Mouse (Mus musculus): ENCODE measurements around the gene Gm10964. TPM values are rescaled to one million over a fixed set of nuclear protein-coding genes. Genes with fewer than 3 reads are reported as not detected.

Gm10964 gene
- total RNA-seq (2023; ENCODE audit: inconsistent age): not detected in 4 replicates

GRCm38 (mm10) chr3:103739329-103739728 lies at the start of gene Gm10964:
TSS of gene Gm10964 (plus strand) at chr3:103739366.

GRCm38 (mm10) chr3:103737778-103738571 lies 1.2 kb upstream of the Gm10964 start, which contains the start of gene Olfml3:
TSS of gene Olfml3 (minus strand) at chr3:103738001.

GRCm38 (mm10) chr3:103791230-103792110 lies 52.3 kb downstream of the Gm10964 start, which contains the start of gene Hipk1:
TSS of gene Hipk1 (minus strand) at chr3:103791563.

Other genes with a start within 250 kb of the Gm10964 start
- gene Syt6, start 164.1 kb upstream of the Gm10964 start, total RNA-seq (2023; ENCODE audit: inconsistent age): not detected in 4 replicates
- 1.7 to 2.8 TPM (median 2.0 TPM) in 4 replicates for gene Atg4a-ps, start 93.3 kb upstream of the Gm10964 start, total RNA-seq (2023; ENCODE audit: inconsistent age)
- 1.2 to 2.2 TPM (median 1.5 TPM) in 4 replicates for gene Olfml3, start 1.4 kb upstream of the Gm10964 start, total RNA-seq (2023; ENCODE audit: inconsistent age)
- gene Hipk1, start 52.2 kb downstream of the Gm10964 start, total RNA-seq (2023; ENCODE audit: inconsistent age): 194 to 217 TPM (median 210 TPM) in 4 replicates
- 19.0 to 27.0 TPM (median 24.3 TPM) in 4 replicates for gene Dclre1b, start 70.1 kb downstream of the Gm10964 start, total RNA-seq (2023; ENCODE audit: inconsistent age)
- gene Ap4b1, start 70.2 kb downstream of the Gm10964 start, total RNA-seq (2023; ENCODE audit: inconsistent age): 24.1 to 27.3 TPM (median 26.1 TPM) in 4 replicates
- gene Gm43064, start 70.2 kb downstream of the Gm10964 start, total RNA-seq (2023; ENCODE audit: inconsistent age): 0.54 to 2.0 TPM (median 0.58 TPM) in 3 of 4 replicates, not detected in the other
- 0.48 to 2.0 TPM (median 1.2 TPM) in 3 of 4 replicates, not detected in the other for gene Bcl2l15, start 93.2 kb downstream of the Gm10964 start, total RNA-seq (2023; ENCODE audit: inconsistent age)
- 121 to 169 TPM (median 142 TPM) in 4 replicates for gene Ptpn22, start 120.4 kb downstream of the Gm10964 start, total RNA-seq (2023; ENCODE audit: inconsistent age)
- gene Rsbn1, start 174.8 kb downstream of the Gm10964 start, total RNA-seq (2023; ENCODE audit: inconsistent age): 44.0 to 51.5 TPM (median 49.9 TPM) in 4 replicates
- gene Phtf1, start 228.7 kb downstream of the Gm10964 start, total RNA-seq (2023; ENCODE audit: inconsistent age): 22.0 to 28.4 TPM (median 23.6 TPM) in 4 replicates

Measured in B cell, adult (primary cell).